ENCODE assay signal across 8 mouse cellular contexts in genomic region chr14:96518151-96518953, GRCm38 (mm10). TPM values are rescaled to one million over a fixed set of nuclear protein-coding genes. Genes with fewer than 3 reads are reported as not detected.
DNase-seq lines count a peak whose midpoint lies in the region; ATAC-seq and TF ChIP-seq lines count a peak whose summit lies in the region.

No protein-coding gene starts in this region.

- DNase-seq in heart, adult 11 months: peak; percentile 83
- DNase-seq in heart, postnatal 10 days: no peak
- peak; percentile 64 for DNase-seq in neural tube, embryonic 10.5 days (ENCODE audit: extremely low spot score, low spot score)
- DNase-seq in spleen, postnatal 36 days (ENCODE audit: low spot score in 2 of 2): no peak
- DNase-seq in adrenal gland, adult 8-10 months: no peak

- H3K4me2 ChIP-seq in embryonic facial prominence, embryonic 15.5 days (replicated peaks): peak overlapping the region; percentile 68
- peak overlapping the region; percentile 86 for H3K4me2 ChIP-seq in intestine, embryonic 16.5 days (ENCODE audit: low read depth, low read length)

- H3K9me3 ChIP-seq in ES-Bruce4 (replicated peaks; ENCODE audit: control insufficient read depth, insufficient read depth, low read length, poor library complexity, severe bottlenecking): no peaks in the 10 kb centered on the region
- H3K9me3 ChIP-seq in embryonic facial prominence, embryonic 15.5 days (replicated peaks): no peaks in the 10 kb centered on the region
- H3K9me3 ChIP-seq in intestine, embryonic 16.5 days (ENCODE audit: control insufficient read depth, low read length): no peaks in the 10 kb centered on the region

- H3K4me1 ChIP-seq in ES-Bruce4 (ENCODE audit: control insufficient read depth, insufficient read depth, low read length): no peaks in the 10 kb centered on the region
- H3K4me1 ChIP-seq in embryonic facial prominence, embryonic 15.5 days: 0 out of 2 replicates have a peak, but pooled peaks cover 10% of the 10 kb centered on the region
- H3K4me1 ChIP-seq in intestine, embryonic 16.5 days (ENCODE audit: control insufficient read depth, insufficient read depth, low read length): no peaks in the 10 kb centered on the region; the same call in 1 of the 2 replicates

- WGBS in embryonic facial prominence, embryonic 15.5 days: 2% methylated on average over 35 of the region's 35 CpGs
- 1% methylated on average over 35 of the region's 35 CpGs for WGBS in intestine, embryonic 16.5 days

- no peak for TF ChIP-seq POLR2A in ES-Bruce4 (IDR thresholded peaks at IDR 0.05; ENCODE audit: insufficient read depth, low read length)

- no peaks in the 10 kb centered on the region for H3K36me3 ChIP-seq in ES-Bruce4 (ENCODE audit: control insufficient read depth, insufficient read depth, low read length, poor library complexity, severe bottlenecking)
- no peaks in the 10 kb centered on the region for H3K36me3 ChIP-seq in embryonic facial prominence, embryonic 15.5 days
- H3K36me3 ChIP-seq in intestine, embryonic 16.5 days (ENCODE audit: control insufficient read depth, insufficient read depth, low read length): no peaks in the 10 kb centered on the region

- no peak overlapping the region for H3K27ac ChIP-seq in ES-Bruce4 (ENCODE audit: insufficient read depth, low read length)
- no peak overlapping the region for H3K27ac ChIP-seq in embryonic facial prominence, embryonic 15.5 days (replicated peaks)
- H3K27ac ChIP-seq in intestine, embryonic 16.5 days (ENCODE audit: low read length): no peak overlapping the region

- ATAC-seq in embryonic facial prominence, embryonic 15.5 days (ENCODE audit: insufficient number of reproducible peaks, low FRiP score, low TSS enrichment, low read depth): peak; percentile 57; the same call in 1 of the 2 replicates
- peak; percentile 69 for ATAC-seq in intestine, embryonic 16.5 days

- no peak overlapping the region for H3K9ac ChIP-seq in ES-Bruce4 (ENCODE audit: low read depth, poor library complexity, severe bottlenecking)
- no peak overlapping the region for H3K9ac ChIP-seq in embryonic facial prominence, embryonic 15.5 days
- H3K9ac ChIP-seq in intestine, embryonic 16.5 days (ENCODE audit: low read depth, low read length): peak overlapping the region; percentile 43

- peak overlapping the region; percentile 17 for H3K4me3 ChIP-seq in ES-Bruce4 (ENCODE audit: low read depth, low read length)
- peak overlapping the region; percentile 41 for H3K4me3 ChIP-seq in embryonic facial prominence, embryonic 15.5 days (replicated peaks)
- H3K4me3 ChIP-seq in intestine, embryonic 16.5 days (ENCODE audit: low read length): peak overlapping the region; percentile 47

- TF ChIP-seq CTCF in ES-Bruce4 (IDR thresholded peaks at IDR 0.05; ENCODE audit: low read depth, low read length): no peak

- peaks cover 3% of the 10 kb centered on the region; the same call in 1 of the 2 replicates for H3K27me3 ChIP-seq in ES-Bruce4 (ENCODE audit: control insufficient read depth, insufficient read depth, low read length, poor library complexity, severe bottlenecking)
- peaks cover 24% of the 10 kb centered on the region for H3K27me3 ChIP-seq in embryonic facial prominence, embryonic 15.5 days
- 0 out of 2 replicates have a peak, but pooled peaks cover 10% of the 10 kb centered on the region for H3K27me3 ChIP-seq in intestine, embryonic 16.5 days (replicated peaks; ENCODE audit: control insufficient read depth, insufficient read depth, low read length)

- intact Hi-C loops in heart, postnatal 10 days (cut with DNase I): no loop called here

- TF ChIP-seq EP300 in ES-Bruce4 (IDR thresholded peaks at IDR 0.05; ENCODE audit: insufficient read depth, low read depth, low read length): no peak

RNA-seq across cellular contexts. Expression of gene Klhl1, which starts 0.6 kb away (rescaled TPM):
- not detected for total RNA-seq in heart, postnatal 10 days (2021)
- not detected in 2 replicates for polyA plus RNA-seq in ES-Bruce4 (2011; ENCODE audit: insufficient read depth, insufficient read length, low read depth, missing spikeins)
- 0.07 and 0.13 TPM in 2 replicates for polyA plus RNA-seq in embryonic facial prominence, embryonic 15.5 days (2015; fragmentation: Nextera tagmentation; extraction: Ambion mirVana)
- polyA plus RNA-seq in intestine, embryonic 16.5 days (2015; fragmentation: Nextera tagmentation; extraction: Ambion mirVana): 0.42 and 0.45 TPM in 2 replicates
- total RNA-seq in adrenal gland, adult 8-10 months (2022): not detected

Comparison
In these comparisons a context has a peak if more than half of its experiments do, and no peak if none do; other contexts are left out.
1. DNase-seq: peak in heart, adult 11 months (single experiment) and neural tube, embryonic 10.5 days (single experiment); none in heart, postnatal 10 days (0 of 2), spleen, postnatal 36 days (0 of 2) and adrenal gland, adult 8-10 months (single experiment).
2. Peak in every context shown above with its lines, with median percentiles within 50 percentile points of each other: H3K4me3 ChIP-seq.